Mouse (Mus musculus) G1E (cell line): ENCODE measurements at regions not wholly inside any gene's neighbourhood (a gene's known extent, or its start where the extent isn't known, plus 50 kb on each side); places are given as distances from the start of the nearest gene placed in this dataset.

Source experiments
- ATAC-seq: 2 replicates; pipeline ENCODE4 v1.8.0; 2016; ENCODE audit warnings: mild to moderate bottlenecking; ENCODE audit not compliant: insufficient number of reproducible peaks, poor library complexity, low FRiP score, severe bottlenecking; ENCODE audit errors: extremely low read depth
- DNase-seq: peaks from one replicate; pipeline ENCODE4 v3.0.0; 2012; ENCODE audit warnings: low spot score
- H3K27me3 ChIP-seq: 2 replicates; pipeline ENCODE4 v1.6.1; 2012; ENCODE audit warnings: mild to moderate bottlenecking, low read length, inconsistent platforms; ENCODE audit not compliant: insufficient read depth
- H3K36me3 ChIP-seq: replicated peaks from 2 replicates; pipeline ENCODE3; 2012; ENCODE audit warnings: mild to moderate bottlenecking, inconsistent platforms
- H3K4me1 ChIP-seq: 2 replicates; pipeline ENCODE4 v1.6.1; 2012; ENCODE audit warnings: low read depth, low read length, inconsistent platforms, mixed read lengths; ENCODE audit not compliant: insufficient read depth
- H3K4me3 ChIP-seq: 2 replicates; pipeline ENCODE4 v1.5.1; 2012; ENCODE audit warnings: low read depth, mild to moderate bottlenecking, inconsistent platforms, low read length, moderate library complexity, mixed read lengths
- H3K9me3 ChIP-seq: replicated peaks from 2 replicates; pipeline ENCODE4 v1.6.1; 2012; ENCODE audit warnings: inconsistent platforms
- CTCF ChIP-seq: IDR thresholded peaks from 2 replicates; pipeline ENCODE4 v1.5.1; 2012; ENCODE audit warnings: low read depth, low read length, inconsistent platforms, mixed read lengths
- GATA1 ChIP-seq: IDR thresholded peaks from 2 replicates; pipeline ENCODE4 v1.6.1; 2012; ENCODE audit warnings: borderline replicate concordance, low read length, inconsistent platforms, mixed read lengths
- GATA2 ChIP-seq: IDR thresholded peaks from 2 replicates; pipeline ENCODE4 v1.6.1; 2012; ENCODE audit warnings: low read depth, low read length, inconsistent platforms, borderline replicate concordance
- POLR2AphosphoS5 ChIP-seq: IDR thresholded peaks from 2 replicates; pipeline ENCODE4 v1.6.1; 2012; ENCODE audit warnings: low read depth, low read length, inconsistent platforms; ENCODE audit not compliant: insufficient replicate concordance
- TAL1 ChIP-seq: conservative IDR thresholded peaks from 2 replicates; pipeline ENCODE4 v1.6.1; 2012; ENCODE audit warnings: low read depth, low read length, inconsistent platforms, mixed read lengths

DNA sequence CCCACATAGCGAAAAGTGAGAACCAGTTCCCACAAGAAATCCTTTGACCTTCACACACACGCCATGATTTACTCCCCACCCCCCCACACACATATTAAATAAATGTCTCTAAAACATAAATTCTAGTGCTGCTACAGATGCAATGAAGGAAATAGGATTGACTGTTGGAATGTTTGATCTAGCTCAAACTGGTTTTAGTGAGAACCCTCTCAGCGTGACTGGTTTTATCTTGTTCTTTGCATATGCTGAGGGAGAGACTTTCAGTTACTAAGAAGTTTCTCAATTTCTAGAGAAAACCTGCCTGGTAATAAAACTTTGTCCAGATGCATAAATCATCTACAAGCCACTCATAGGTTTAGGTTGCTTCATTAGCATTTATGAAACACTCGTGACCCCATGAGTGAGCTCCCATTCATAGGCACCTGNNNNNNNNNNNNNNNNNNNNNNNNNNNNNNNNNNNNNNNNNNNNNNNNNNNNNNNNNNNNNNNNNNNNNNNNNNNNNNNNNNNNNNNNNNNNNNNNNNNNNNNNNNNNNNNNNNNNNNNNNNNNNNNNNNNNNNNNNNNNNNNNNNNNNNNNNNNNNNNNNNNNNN, 66.4 kb upstream of the Hmcn1 start:
- Histone ChIP-seq H3K4me3 (no peak overlapping the region), H3K27me3 (peaks cover 43% of the 10 kb centered on the region), H3K9me3 (no peaks in the 10 kb centered on the region), H3K4me1 (peaks cover 6% of the 10 kb centered on the region; the same call in 1 of the 2 replicates), H3K36me3 (no peaks in the 10 kb centered on the region)
- no peak for DNase-seq
- ATAC-seq, result no peak
- no peak for TF ChIP-seq POLR2AphosphoS5
- no peak for TF ChIP-seq GATA1
- no peak for TF ChIP-seq GATA2
- TF ChIP-seq CTCF, result no peak
- TF ChIP-seq TAL1, result no peak

GRCm38 (mm10) chr1:151065090-151065567, 71.9 kb upstream of the Hmcn1 start:
- no peaks in the 10 kb centered on the region for H3K36me3 ChIP-seq
- DNase-seq (no peak), ATAC-seq (no peak)
- peaks cover 3% of the 10 kb centered on the region; the same call in 1 of the 2 replicates for H3K9me3 ChIP-seq
- H3K27me3 ChIP-seq, result peaks cover 29% of the 10 kb centered on the region
- TF ChIP-seq POLR2AphosphoS5 (no peak), GATA2 (no peak), CTCF (no peak), TAL1 (no peak), GATA1 (no peak)
- H3K4me3 ChIP-seq, result no peak overlapping the region
- H3K4me1 ChIP-seq, result peaks cover 3% of the 10 kb centered on the region; the same call in 1 of the 2 replicates

DNA sequence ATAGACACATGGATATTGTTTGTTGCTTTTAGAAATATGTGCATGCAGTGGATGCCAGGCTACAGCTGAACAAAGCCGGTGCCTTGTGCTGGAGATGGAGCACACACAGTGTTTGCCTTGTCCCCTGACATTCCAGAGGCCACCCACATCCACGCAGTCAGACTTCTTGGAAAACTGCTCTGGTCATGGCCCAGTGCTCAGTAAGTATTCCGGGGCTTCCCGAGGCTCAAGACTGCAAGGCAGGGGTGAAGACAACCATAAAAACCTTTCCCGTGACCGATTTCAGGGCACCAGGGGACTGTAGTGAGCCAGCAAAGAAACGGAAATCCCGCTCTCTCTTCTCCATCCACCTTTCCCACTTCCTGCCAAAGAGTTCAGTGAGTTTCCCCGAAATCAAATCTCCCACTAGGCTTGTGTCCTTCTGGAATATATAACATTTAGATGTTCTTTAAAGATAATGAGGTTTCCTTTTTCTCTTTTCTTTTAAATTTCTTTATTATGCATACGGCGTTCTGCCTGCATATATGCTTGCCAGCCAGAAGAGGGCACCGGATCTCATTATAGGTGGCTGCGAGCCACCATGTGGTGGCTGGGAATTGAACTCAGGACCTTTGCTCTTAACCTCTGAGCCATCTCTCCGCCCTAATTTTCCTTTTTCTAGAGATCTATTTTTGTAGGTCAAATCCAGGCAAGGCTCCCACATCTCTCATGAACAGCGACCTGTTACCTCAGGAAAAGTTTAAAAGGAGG, 73.3 kb upstream of the Hmcn1 start:
- Histone ChIP-seq H3K36me3 (no peaks in the 10 kb centered on the region), H3K4me1 (peaks cover 3% of the 10 kb centered on the region; the same call in 1 of the 2 replicates), H3K27me3 (peaks cover 30% of the 10 kb centered on the region), H3K9me3 (peaks cover 3% of the 10 kb centered on the region; the same call in 1 of the 2 replicates), H3K4me3 (no peak overlapping the region)
- ATAC-seq (no peak), DNase-seq (no peak)
- no peak for TF ChIP-seq TAL1
- no peak for TF ChIP-seq GATA2
- TF ChIP-seq POLR2AphosphoS5, result no peak
- no peak for TF ChIP-seq CTCF
- no peak for TF ChIP-seq GATA1

GRCm38 (mm10) chr1:151074508-151075314, 81.5 kb upstream of the Hmcn1 start:
- Histone ChIP-seq H3K9me3 (no peaks in the 10 kb centered on the region), H3K4me1 (peaks cover 50% of the 10 kb centered on the region), H3K36me3 (no peaks in the 10 kb centered on the region), H3K4me3 (peak overlapping the region; percentile 20; the same call in 1 of the 2 replicates), H3K27me3 (peaks cover 4% of the 10 kb centered on the region; the same call in 1 of the 2 replicates)
- no peak for TF ChIP-seq GATA2
- TF ChIP-seq POLR2AphosphoS5, result no peak
- TF ChIP-seq TAL1, result no peak
- no peak for TF ChIP-seq CTCF
- TF ChIP-seq GATA1, result no peak
- ATAC-seq, result peak; percentile 68
- peak; percentile 29 for DNase-seq

DNA sequence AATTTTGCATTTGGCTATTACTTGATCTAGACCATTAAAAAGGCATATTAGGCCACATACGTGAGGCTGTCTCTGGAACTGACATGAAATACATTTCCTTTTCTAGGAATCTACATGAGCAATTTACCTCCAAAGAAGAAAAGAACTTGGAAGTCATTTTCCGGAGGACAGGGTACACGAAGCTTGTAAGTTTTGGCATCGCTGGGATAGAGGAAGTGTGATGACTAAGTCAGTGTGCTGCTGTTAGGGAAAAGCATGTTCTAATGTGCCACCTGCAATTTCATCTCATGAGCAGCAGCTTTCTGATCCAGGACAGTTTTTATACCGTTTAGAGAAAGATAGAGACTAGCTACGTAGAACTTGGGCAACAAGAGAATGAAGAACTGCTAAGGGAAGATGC, 82.3 kb upstream of the Hmcn1 start:
- no peak for ATAC-seq
- TF ChIP-seq CTCF (no peak), GATA2 (no peak), GATA1 (no peak), POLR2AphosphoS5 (no peak), TAL1 (no peak)
- H3K4me3 ChIP-seq, result no peak overlapping the region

DNA sequence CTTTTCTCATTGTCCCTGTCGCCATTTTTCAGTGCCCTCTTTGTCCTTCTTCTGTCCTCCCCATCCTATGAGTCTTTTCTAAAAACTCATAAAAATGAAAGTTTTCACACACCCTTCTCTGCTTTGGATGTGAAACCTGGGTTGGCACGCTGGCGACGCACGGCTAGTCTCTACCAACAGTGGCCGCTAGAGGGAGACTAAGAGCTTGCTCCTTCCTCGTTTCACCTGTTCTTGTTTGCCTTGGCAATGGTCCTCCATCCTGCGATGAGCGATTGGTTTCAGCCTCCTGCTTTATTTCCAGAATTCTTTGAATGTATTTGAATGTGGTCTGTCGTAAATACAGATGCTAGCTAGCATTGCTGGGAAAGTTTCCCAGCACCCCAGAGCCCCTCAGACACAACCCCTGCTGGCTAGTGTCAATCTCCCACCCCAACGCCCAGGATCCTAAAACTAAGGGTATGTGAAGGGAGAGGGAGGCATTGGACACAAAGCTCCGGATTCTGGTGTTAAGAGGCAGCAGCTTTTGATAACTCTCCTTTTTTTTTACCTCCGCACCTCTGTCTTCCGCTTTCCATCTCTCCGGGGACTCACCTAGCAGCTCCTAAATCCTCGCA, 85.8 kb upstream of the Hmcn1 start:
- peak; percentile 54 for DNase-seq
- Histone ChIP-seq H3K36me3 (no peaks in the 10 kb centered on the region), H3K9me3 (peaks cover 5% of the 10 kb centered on the region), H3K4me3 (peak overlapping the region; percentile 37; the same call in 1 of the 2 replicates), H3K27me3 (no peaks in the 10 kb centered on the region), H3K4me1 (peaks cover 83% of the 10 kb centered on the region)
- TF ChIP-seq GATA1 (no peak), POLR2AphosphoS5 (no peak), TAL1 (no peak), GATA2 (no peak), CTCF (peak; percentile 97)
- ATAC-seq, result no peak

More for the DNA sequence above, 82.3 kb upstream of the Hmcn1 start:
- no peaks in the 10 kb centered on the region for H3K9me3 ChIP-seq
- H3K27me3 ChIP-seq, result peaks cover 2% of the 10 kb centered on the region; the same call in 1 of the 2 replicates
- no peaks in the 10 kb centered on the region for H3K36me3 ChIP-seq
- no peak for DNase-seq
- H3K4me1 ChIP-seq, result peaks cover 58% of the 10 kb centered on the region
